Mouse (Mus musculus): Measurements from ENCODE around the gene Zan. TPM values are rescaled to one million over a fixed set of nuclear protein-coding genes. Genes with fewer than 3 reads are reported as not detected.

Zan gene
- total RNA-seq, 2 experiments from 2014 or later, result 0.08 TPM; not detected in 1

DNA sequence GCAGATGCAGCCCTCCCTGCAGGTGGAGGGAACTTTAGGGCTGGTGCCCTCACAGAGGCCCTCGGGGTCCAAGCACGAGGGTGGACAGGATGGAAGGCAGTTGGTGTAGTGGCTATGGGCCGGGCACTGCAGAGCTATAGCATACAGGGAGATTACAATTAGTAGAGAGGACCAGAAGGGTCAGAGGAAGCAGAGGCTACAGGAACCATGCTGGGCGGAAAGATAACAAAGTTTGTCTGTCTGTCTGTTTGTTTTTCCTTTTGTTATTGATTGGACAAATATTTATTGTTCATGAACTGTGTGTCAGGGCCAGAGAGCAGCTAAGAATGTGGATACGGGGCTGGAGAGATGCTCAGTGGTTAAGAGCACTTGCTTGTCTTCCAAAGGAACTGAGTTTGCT, 62.6 kb downstream of the Zan start:
- DNase-seq, result no peak

DNA sequence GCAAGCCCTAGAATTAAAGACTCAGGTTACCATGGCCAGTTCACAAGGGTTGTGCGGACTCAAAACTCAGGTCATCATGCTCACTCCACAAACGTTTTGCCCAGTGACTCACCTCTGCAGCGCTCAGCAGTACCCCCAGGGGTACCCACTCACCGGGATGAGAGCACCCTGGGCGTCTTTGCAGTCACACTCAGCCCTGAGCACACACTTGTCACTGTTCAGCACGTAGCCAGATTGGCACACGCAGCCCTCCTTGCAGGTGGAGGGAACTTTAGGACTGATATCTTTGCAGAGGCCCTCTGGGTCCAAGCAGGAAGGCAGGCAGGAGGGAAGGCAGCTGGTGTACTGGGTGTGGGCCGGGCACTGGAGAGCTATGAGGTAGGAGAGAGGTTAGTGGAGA, 65.6 kb downstream of the Zan start:
- no peak for DNase-seq

DNA sequence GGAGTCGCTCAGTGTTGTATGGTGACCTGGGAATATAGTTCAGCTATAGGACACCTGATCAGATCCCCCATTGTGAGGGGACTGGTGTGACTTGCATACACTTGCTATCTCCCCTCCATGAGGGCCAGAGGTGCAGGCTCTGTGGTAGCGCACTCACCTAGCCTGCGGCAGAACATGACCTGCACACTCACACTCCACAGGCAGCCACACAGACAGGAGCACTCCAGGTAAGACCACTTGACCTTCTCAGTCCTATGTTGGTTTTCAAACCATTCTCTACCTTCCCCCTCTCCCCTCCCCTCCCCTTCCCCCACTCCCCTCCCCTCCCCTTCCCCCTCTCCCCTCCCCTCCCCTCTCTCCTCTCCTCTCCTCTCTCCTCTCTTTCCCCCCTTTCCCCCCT, 66.3 kb downstream of the Zan start:
- DNase-seq, result no peak

DNA sequence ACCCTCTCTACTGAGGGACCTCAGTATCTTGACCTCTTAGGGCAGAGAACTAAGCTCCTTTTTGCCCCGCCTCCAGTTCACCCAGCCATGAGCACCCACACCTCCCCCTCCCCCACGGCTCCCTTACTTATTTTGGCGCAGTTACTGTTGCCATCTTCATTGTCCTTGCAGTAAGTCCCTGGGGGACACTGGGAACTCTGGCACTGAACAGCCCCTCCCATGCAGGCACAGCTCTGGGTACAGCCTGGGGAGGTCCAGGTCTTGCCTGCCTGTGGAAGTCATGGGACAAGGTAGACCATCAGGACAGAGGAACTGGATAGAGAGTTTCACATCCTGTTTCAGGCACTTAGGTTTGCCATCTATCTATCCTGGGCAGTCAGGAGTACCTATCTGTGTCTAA, 66.8 kb downstream of the Zan start:
- no peak for DNase-seq

DNA sequence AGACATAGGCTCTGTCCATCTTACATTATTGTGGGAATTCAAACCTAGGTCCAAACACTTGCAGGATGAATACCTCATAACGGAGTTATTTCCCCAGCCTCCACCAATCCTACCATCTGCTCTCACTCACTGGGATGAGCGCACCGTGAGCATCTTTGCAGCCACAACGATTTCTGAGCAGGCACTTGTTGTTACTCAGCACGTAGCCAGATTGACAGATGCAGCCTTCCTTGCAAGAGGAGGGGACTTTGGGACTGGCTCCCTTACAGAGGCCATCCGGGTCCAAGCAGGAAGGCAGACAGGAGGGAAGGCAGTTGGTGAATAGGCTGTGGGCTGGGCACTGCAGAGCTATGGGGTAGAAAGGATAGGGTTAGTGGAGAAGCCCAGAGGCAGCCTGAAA, 67.4 kb downstream of the Zan start:
- DNase-seq, result no peak

DNA sequence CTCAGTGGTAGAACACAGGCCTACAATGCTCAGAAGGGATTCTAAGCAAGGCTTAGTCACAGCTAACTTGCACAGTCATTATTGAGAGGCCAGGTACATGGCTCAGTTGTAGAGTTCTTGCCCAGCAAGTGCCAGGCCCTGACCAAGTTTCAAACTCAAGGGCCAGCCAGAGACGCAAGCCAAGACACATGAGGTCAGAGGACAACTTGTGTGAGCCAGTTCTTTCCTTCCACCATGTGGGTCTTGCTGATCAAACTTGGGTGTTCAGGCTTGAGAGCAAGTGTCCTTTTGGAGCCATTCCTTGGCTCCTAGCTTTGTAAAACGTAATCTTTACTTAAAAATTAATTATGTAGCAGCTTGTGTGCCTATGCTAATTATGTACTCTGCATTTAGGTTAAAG, 72.8 kb downstream of the Zan start:
- DNase-seq, result no peak

DNA sequence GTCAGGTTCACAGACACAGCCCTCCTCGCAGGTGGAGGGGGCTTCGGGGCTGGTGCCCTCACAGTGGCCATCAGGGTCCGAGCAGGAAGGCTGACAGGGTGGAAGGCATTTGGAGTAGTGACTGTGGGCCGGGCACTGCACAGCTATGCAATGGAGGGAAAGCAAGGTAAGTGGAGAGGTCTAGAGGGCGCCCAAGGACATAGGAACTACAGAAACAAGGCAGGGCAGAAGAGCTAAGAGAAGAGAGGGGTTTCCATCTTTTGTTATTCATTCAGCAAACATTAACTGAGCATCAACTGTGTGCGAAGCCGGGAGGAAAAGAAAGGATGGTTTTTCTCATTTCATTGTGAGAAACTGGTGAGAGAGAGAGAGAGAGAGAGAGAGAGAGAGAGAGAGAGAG, 82.4 kb downstream of the Zan start:
- no peak for DNase-seq

DNA sequence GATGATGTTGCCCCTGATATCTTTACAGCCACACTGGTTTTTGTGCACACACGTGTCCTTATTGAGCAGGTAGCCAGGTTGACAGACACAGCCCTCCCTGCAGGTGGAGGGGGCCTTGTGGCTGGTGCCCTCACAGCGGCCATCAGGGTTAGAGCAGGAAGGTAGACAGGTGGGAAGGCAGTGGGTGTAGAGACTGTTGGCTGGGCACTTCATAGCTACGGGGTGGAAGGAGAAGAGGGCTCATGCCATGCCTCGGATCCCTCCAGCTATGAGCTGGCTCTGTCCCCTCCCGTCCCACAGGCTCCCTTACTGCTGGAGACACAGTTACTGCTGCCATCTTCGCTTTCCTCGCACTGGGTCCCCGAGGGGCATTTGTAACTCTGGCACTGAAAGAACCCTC, 85.2 kb downstream of the Zan start:
- DNase-seq, result no peak

DNA sequence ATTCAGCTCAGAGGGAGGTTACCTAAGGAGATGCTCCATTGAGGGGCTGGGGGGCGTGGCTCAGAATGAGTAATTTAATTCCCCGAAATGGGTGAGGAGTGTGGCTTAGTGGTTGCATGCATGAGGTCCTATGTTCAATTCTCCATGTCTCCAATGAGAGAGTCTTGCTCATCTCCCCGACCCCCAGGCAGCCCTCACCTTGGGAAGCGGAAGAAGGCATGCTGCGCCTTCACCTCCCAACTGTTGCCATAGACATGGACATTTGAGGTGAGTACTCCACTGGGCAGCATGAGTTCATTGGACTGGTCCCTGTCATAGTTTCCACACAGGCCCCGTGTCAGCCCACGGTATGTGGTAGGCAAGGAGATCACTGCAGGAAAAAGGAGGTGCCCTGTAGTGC, 90.2 kb downstream of the Zan start:
- DNase-seq, result no peak

DNA sequence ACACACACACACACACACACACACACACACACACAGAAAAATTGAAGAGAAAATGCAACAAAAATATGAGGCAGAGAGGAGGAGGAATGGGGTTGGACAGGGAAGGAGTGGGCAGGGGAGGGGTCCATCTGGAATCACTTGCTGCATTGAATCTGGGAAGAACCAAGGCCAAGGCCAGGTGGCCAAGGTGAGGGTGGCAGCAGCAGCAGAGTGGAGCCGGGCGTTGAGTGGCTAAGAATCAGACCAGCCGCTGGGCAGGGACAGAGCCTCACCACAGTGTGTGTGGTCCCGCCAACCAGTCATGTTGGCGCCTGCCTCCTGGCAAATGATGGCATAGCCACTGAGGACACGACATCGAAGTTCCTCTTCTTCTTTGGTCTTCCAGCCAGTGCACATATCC, 93.4 kb downstream of the Zan start:
- DNase-seq, result no peak

DNA sequence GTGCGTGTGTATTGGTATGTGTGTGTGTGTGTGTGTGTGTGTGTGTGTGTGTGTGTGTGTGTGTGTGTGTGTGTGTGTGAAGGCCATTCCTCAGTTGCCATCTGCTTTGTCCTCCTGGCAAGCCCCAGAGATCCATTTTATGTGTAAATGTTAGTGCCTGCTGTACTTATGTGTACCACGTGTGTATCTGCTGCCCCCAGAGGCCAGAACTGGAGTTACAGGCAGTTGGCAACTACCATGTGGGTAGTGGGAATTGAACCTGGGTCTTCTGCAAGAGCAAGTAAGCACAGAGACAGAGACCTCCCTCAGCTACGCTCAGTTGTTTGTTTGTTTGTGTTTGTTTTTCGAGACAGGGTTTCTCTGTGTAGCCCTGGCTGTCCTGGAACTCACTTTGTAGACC, 95.7 kb downstream of the Zan start:
- DNase-seq, result no peak

DNA sequence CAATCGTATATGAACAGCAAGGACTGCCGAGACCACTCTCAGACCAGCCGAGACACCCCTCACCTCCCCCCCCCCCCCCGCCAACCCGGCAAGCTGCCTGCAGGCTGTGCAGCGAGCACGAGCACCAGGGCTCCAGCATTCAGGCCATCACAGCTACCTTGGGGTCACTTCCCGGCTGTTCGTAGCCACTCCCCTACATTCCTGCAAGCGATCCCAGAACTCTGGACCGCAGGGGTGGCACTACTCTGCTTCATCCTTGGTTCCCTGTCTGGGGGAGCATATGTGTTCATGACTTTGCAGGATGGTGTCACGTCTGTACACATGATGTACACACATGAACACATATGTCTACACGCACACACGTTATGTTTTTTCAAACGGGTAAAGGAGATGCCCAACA, 99.3 kb downstream of the Zan start:
- no peak for DNase-seq

DNA sequence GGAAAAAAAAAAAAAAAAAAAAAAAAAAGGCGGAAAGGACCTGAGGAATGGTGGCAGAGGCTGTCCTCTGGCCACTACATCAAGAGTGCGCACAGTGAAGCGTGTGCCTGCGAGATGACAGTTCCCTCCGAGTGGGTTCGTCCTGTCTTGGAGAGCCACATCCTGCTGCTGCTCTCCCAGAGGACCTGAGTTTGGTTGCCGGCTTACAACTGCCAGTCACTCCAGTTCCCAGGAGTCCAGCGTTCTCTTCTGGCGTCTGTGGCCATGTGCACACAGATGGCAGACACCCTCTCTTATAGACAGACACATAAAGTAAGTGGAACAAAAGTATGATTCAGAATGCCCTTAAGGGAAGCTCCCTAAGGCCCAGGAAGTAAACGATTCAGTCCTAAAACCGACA, 99.7 kb downstream of the Zan start:
- DNase-seq, result no peak

DNA sequence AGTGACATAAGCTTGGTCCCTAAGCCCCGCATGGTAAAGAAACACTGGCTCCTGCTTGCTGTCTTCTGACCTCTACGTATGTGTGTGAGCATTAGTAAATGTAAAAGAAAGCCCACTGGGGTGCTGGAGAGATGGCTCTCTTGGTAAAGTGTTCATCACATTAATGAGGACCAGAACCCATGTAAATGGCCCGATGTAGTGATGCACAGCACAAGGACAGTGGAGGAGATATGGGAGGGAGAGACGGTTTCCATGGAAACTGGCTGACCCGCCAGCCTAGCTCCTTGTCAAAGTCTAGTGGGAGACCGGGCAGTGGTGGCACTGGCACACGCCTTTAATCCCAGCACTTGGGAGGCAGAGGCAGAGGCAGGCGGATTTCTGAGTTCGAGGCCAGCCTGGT, 100.1 kb downstream of the Zan start:
- no peak for DNase-seq

DNA sequence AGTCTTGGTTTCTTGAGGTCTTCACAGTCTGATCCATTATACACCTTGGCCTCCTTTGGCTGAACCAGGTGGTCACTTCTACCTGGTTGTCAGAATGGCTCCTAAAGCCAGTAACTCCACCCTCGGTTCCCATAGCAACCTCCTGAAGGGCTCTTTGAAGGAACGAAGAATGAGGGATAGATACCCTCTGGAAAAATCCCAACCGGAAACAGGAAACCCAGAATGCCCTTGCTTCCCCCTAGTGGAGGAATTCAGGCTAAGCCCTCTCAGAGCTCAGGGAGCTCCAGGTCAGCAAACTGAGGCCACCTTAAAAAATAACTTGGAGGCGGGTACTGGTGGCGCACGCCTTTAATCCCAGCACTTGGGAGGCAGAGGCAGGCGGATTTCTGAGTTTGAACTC, 100.7 kb downstream of the Zan start:
- no peak for DNase-seq

DNA sequence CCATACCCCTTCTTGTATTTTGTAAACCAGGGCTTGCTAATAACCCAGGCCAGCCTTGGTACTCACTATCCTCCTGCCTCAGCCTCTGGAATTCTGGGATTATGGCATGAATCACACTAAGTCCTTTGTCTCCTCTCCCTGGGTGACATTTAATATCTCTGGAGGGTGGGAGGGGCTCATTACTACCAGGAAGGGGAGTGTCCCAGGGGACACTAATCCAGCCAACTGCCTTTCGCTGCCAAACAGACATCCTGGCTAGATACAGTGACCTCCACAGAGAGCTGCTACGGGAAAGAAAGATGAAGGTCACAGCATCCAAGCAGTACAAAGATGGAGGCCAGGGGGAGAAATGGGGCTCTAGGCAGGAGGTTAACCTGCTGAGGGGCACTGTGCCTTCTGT, 101.2 kb downstream of the Zan start:
- DNase-seq, result peak; percentile 35

DNA sequence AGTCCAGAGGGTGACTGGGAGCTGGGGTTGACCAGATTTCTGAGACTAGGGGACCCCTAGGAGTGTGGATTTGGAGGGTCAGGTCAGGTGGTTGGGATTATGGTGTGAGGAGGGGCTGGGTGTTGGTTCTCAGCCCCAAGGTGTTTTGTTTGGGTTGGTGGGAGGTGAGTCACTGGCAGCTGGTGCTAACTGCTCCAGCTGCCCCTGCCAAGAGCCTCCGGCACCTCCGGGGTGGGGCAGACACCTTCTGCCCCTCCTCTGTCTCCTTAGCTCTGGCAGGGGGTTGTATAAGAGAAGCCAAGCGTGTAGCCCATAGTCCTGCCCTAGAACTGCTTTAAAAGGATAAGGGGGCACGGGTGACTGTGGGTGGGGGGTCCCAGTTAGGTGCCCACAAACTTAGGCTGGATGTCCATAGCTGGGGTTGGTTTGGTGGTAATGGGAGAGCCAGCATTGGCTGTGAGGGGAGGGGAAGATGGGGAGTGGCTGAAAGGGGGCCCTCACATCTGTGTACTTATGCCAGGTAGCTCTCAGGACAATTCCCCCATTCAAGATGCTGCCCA, 102.3 kb downstream of the Zan start:
- no peak for DNase-seq

DNA sequence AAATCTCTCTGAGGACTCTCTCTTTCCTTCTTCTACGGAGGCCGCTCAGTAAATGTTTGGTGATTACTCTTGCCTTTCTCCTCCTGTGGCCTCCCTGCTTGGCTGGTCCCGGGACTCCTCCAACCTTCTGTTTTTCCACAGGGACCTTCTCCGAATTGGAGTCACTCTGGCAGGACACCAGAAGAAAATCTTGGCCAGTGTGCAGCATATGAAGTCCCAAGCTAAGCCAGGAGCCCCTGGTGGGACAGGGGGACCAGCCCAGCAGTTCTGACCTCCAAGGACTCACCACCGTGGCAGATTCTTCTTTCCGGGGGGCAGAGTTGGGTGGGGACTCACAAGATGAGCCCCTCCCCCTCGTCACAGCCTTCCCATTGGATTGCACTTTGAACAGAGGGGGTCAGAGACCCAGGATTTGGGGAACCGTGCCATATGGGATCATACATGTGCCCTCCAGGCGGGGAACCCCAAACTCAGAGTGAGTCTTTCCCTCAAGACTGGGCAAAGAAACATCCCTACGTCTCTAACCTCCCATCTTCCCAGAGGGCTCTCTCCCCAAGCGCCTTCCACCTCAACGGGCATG, 103.4 kb downstream of the Zan start:
- DNase-seq, result no peak

DNA sequence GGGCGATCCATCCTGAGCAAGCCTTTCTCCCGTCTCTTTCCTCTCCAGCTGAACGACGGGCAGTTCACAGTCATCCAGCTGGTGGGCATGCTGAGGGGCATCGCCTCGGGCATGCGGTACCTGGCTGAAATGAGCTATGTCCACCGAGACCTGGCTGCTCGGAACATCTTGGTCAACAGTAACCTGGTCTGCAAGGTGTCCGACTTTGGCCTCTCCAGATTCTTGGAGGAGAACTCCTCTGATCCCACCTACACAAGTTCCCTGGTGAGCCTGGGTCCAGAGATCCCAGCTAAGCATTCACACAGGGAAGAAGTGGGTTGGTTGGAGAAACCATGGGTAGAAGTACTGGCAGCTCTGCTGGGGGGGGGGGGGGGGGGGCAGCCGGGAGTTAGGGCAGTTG, 107.2 kb downstream of the Zan start:
- no peak for DNase-seq

DNA sequence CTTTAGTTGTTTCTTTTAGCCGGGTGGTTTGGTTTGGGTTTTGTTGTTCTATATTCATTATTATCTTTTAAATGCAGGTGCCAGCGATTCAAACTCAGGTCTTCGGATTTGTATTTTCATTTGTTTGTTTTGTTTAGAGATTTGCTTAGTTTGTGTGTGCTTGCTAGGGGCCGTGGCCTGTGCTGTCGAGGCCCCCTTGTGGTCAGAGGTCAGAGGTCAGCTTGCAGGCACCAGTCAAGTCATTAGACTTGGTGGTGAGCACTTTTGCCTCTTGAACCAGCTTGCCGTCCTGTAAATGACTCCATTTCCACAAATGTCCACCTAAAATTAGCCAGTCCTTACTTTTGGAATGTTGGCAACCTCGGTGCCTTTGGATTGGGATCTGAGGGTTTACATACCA, 118.5 kb downstream of the Zan start:
- no peak for DNase-seq

DNA sequence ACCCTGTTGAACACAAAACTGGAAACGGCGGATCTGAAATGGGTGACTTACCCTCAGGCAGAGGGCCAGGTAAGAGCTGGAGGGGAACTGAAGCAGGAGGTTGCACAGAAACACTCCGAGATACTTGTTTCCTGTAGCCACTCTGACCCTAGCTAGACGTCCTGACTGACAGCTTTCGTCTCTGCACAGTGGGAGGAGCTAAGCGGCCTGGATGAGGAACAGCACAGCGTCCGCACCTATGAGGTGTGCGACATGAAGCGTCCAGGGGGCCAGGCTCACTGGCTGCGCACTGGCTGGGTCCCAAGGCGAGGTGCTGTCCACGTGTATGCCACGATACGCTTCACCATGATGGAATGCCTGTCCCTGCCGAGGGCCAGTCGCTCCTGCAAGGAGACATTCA, 122.8 kb downstream of the Zan start:
- DNase-seq, result no peak

DNA sequence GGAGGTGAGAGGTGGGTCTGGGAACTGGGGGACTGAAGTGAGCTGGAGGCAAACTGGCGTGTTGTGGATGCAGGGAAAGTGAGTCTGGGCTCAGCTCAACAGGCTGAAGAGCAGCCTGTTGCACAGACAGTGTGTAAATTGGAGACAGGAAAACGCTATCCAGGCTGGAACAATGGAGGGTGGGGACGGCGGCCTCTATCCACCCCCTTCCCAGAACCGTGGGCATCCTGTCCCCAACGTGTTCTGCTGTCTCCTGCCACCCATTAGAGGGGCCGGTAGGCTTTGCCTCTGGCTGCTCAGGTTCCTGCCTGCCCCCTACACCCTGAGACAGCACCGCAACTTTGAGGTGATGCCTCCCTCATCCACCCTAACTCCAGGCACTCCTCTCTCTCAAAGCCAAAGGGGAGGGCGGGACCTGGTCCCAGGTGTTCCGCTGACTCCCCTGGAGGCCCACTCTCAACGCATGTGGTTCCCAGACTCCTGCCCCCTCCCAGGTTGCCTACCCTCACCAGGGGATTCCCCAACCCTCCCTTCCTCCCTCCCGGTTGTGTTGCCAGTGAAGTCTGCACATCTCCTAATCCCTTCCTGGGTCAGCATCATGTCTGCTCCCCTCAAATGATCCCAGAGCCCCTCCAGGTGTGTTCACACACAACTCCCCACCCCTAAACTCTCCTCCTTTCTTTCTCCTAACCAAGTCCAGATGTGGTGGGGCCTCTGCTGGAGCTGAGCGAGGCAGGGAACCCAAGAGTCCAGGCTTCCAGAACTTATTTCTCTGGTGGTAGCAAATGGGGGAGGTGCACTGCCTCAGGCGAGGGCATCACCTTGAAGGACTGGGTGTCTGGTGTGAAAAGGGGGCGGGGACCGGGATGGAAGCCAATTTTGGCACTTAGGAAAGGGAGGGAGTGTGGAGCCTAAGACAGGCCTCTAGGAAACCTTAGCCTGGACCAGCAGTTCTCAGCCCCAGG, 124.6 kb downstream of the Zan start:
- DNase-seq, result no peak

DNA sequence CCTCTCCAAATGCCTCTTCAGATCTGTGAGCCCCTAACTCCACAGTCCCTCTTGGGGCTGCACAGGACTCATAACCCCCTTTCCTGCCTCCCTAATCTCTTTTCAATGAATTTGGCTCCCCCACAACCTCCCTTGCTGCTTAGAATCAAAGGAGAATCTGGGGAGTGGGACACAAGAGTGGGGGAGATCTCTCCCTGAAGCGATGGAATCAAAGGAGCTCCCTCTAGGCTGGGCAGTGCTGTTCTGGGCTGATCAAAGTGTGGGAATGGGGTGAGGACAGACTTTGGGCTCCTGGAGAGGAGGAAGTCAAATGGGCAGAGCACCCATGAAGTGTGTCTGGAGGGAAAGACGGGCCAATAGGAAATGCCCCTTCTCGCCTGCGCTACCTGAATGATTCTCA, 125.5 kb downstream of the Zan start:
- no peak for DNase-seq

DNA sequence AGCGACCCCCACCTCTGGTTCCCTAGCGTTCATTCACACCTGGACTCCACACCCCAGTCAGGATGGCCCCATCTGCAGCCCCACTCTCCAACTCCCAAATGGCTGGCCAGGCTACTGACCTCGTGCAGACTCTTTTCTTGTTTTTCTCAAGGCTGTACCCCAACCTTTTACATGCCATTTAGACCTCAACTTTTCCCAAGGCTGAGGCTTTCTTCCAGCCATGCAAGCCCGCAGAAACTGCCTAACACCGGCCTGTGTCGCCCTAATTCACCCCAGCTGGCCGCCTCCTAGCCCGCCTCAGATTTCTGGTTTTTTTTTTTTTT, 125.8 kb downstream of the Zan start:
- DNase-seq, result no peak
